Mouse (Mus musculus): ENCODE measurements at regions not wholly inside any gene's neighbourhood (a gene's known extent, or its start where the extent isn't known, plus 50 kb on each side); places are given as distances from the start of the nearest gene placed in this dataset.
"Not testable (repeated sequence)": the region's sequence is repeated elsewhere in the genome, so short reads cannot be mapped to it uniquely, and the experiment has no call there.

GRCm38 (mm10) chr16:12700088-12700487 lies 409.4 kb upstream of the Ercc4 start:
- DNase-seq (ENCODE audit: low read depth, low spot score), result no peak

DNA sequence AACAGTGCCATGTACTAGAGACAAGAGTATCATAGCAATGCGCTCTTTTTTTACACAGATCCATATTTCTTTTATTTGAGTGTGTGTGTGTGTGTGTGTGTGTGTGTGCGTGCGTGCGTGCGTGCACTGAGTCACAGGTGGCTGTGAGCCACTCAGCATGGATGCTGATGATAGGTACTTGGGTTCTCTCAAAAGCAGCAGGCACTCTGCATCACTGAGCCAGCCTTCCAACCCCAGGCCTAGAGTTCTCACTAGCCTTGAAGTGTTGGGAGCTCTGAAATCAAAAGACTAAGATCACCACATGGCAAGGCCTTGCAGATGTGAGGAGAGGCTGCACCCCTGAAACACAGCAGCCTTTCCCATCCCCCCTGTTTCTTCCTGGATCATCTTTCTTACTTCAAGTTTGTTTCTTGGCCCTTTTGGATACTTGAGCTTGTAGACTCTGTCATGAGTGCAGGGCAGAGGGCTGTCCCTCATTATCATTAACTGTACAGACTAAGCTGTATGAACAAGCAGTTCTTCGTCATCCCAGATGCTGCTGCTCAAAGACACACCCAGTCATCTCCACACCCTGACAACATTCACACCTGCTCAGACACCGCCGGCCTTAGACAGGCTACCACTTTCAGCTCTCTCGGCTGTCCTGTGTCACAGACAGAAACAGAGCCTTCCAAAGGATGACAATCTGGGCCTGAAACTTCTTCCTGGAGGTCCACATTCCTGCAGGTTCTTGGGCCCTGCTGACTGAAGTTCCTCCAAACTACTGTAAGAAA lies 405.5 kb upstream of the Ercc4 start:
- no peak for DNase-seq (ENCODE audit: low read depth, low spot score)

DNA sequence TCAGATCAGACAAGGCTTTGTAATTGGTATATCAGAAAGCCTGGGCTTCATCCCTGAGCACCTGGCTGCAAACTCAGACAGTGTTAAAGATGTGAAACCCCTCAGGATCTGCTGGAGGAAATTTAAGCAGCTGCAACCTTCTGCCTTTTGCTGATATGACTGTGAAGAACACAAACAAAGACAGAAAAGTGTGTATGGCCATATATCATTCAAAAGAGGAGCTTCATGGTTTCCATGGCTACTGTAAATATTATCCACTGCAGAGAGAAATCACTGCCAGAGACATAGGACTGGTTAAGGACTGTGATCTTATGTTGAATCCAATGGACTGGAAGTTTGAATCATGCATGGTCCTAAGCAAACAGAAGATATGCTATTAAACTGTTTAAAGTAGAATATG lies 402.6 kb upstream of the Ercc4 start:
- no peak for DNase-seq (ENCODE audit: low read depth, low spot score)

DNA sequence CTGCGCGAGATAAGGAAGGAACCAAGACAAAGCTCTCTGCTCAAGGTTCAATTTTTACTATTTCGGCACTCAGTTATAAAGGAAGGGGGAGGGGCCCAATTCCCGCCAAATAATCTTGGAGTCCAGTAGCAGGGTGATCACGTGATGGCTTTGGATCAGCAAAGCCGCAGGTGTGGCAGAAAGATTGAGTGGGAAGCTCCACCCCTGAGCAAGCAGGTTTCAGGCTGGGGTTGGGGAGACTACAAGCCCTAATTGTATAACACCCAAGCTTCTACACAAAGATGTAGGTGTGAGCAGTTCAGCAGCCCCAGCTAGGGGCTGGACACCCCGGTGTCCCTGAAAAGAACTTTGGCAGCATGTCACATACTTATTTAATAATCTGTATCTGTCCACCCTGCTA lies 388.1 kb upstream of the Ercc4 start:
- not testable (repeated sequence) for DNase-seq (ENCODE audit: low read depth, low spot score)

GRCm38 (mm10) chr16:12726043-12726442 lies 383.4 kb upstream of the Ercc4 start:
- no peak for DNase-seq (ENCODE audit: low read depth, low spot score)

- not testable (repeated sequence) for DNase-seq (ENCODE audit: low read depth, low spot score)
Observed at GRCm38 (mm10) chr16:12730167-12730730, 379.2 kb upstream of the Ercc4 start.

- no peak for DNase-seq (ENCODE audit: low read depth, low spot score)
Observed at GRCm38 (mm10) chr16:12731588-12731987, 377.9 kb upstream of the Ercc4 start.

DNA sequence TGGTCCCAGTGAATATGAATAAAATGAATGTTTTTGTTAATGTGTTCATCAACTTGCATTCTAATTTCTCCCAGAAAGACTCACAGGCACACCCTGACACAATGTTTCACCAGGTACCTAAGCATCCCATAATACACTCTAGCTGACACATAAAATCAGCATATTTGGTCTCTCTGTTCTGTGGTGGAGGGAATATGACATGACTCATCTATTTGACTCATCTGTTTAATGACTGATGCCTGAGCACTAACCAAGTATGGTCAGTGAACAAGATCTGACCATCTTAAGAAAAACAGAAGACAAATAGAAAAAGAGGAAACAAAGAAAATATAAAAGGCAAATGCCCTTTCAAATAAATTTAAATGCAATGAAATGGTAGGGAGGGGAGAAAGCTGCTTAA lies 367.0 kb upstream of the Ercc4 start:
- DNase-seq (ENCODE audit: low read depth, low spot score), result no peak

DNA sequence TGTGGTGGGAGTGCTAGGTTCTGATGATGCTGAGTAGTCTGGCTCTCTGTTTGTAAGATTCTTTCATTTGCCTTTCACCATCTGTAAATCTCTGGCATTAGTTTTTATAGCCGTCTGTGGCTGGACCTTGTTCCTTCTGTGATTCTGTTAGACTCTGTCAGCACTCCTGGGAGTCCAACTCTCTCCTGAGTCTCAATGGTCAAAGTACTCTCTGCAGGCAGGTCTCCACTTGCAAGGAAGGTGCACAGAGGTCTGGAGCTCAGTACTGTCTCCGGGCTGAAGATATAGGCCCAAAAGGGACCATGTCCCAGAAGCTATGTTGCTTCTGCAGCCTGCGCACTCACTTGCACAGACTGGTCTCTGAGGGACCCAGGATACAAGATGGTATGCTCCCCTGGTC lies 356.3 kb upstream of the Ercc4 start:
- DNase-seq (ENCODE audit: low read depth, low spot score), result no peak

DNA sequence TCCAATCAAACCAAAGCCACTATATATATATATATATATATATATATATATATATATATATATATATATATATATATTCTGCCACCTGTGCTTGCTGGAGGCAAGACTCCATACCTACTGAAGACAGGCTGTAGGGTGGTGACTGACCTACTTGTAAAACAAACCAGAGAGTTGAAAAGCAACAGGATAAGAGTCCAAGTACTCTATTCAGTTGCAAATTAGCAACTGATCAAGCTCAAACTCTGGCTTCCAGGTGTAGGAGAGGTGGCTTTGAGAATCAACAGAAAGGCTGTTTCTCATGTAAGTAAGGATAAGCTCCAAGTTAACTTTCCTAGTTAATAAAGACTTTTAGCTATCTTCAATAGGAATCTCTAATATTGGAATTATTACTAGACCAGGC lies 355.1 kb upstream of the Ercc4 start:
- no peak for DNase-seq (ENCODE audit: low read depth, low spot score)

DNA sequence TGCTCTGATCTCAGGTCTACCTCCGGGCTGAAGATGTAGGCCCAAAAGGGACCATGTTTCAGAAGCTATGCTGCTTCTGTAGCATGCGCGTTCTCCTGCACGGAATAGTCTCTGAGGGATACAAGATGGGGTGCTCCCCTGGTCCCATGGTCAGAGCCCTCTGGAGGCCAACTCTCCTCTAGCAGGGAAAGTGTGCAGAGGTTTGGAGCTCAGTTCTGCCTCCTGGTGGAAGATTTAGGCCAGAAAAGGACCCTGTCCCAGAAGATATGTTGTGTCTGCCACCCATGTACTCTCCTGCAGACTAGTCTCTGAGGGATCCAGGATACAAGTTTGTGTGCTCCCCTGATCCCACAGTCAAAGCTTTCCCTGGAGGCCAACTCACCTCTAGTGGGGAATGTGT lies 350.9 kb upstream of the Ercc4 start:
- DNase-seq (ENCODE audit: low read depth, low spot score), result no peak

- DNase-seq (ENCODE audit: low read depth, low spot score), result no peak
Observed at GRCm38 (mm10) chr16:12764166-12764565, 345.3 kb upstream of the Ercc4 start.

DNA sequence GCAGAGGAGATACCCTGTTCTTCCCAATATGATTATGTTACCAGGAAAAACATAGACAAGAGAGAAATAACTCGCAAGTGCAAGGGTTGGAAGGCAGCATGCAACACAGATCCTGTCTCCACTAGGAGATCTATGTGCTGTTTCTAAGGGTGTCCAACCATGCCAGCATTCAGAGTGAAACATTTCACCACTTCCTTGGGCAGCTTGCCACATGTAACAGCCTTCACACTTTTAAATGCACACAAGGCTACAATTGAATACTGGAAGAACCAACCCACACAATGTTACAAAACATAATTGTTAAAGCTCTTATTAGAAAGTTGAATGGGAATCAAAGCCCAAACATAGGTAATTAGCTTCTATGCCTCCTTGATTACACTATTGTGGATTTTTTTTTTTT lies 344.9 kb upstream of the Ercc4 start:
- no peak for DNase-seq (ENCODE audit: low read depth, low spot score)

GRCm38 (mm10) chr16:12766846-12767245 lies 342.6 kb upstream of the Ercc4 start:
- no peak for DNase-seq (ENCODE audit: low read depth, low spot score)

DNA sequence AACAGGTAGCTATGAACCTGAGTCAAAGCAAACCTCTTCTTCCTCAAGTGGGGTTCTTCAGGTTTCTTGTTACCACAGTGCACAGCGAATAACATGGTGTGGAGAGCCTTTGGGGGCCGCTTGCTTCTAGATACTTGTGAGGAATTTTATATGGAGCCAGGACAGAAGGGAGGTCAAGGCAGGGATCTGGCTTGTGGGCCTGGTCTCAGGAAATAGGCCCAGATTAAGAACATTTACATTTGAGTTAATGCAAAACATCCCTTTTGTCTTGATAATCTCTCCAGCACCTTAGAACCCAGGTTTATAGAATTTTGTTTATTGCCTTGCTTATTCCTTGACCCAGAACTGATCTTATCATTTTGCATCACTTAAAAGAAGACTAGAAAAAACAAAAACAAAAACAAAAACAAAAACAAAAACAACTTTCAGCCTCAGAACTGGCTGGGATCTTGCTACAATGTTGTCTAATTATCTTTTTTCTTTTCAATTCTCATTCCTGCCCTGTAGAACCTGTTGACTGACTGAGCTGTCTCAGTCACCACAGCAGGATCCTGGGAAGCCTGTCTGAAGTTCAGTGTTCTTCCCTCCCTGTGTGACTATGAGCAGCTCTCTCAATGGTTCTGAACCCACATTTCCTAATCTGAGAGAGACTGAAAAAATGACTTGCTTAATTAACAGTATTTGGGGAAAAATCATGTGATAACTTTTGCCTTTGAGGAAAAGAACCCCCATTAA lies 341.2 kb upstream of the Ercc4 start:
- no peak for DNase-seq (ENCODE audit: low read depth, low spot score)

GRCm38 (mm10) chr16:12770482-12770881 lies 339.0 kb upstream of the Ercc4 start:
- DNase-seq (ENCODE audit: low read depth, low spot score), result no peak

GRCm38 (mm10) chr16:12772535-12772934 lies 336.9 kb upstream of the Ercc4 start:
- DNase-seq (ENCODE audit: low read depth, low spot score), result no peak

GRCm38 (mm10) chr16:12775876-12776275 lies 333.6 kb upstream of the Ercc4 start:
- DNase-seq (ENCODE audit: low read depth, low spot score), result no peak

DNA sequence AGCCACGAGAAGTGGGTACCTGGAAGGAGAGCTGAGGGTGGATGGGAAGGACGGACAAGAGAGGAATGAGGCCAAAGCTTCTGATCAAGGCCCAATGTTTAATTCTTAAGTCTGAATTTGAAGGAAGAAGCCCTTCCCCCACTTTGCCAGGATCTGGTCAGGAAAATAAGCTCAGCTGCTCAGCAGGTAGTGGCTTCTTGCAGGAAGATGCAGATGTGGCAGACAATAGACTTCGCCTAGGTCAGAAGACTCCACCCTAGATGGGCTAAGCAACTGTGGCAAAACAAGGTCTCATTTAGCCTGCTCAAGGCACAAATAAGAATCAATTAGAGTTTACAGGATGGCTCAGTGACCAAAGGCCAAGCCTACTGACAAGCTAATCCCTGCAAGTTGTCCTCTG lies 330.4 kb upstream of the Ercc4 start:
- no peak for DNase-seq (ENCODE audit: low read depth, low spot score)

DNA sequence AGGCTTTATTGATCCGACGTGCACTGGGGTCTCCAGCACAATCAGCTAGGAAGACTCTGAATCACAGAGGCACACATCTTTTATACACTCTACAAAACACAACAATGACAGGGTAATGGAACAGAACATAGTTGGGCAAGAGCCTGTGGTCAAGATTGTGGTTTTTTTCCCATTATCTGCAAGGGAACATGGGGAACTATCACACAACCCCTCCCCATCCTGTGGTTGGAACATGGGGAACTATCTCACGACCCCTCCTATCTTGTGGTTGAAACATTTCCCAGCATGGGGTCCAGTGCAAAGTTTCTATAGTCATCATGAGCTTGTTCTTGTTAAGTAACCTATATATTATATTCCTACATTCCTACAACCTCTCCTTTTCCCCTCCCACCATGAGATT lies 328.8 kb upstream of the Ercc4 start:
- DNase-seq (ENCODE audit: low read depth, low spot score), result no peak

DNA sequence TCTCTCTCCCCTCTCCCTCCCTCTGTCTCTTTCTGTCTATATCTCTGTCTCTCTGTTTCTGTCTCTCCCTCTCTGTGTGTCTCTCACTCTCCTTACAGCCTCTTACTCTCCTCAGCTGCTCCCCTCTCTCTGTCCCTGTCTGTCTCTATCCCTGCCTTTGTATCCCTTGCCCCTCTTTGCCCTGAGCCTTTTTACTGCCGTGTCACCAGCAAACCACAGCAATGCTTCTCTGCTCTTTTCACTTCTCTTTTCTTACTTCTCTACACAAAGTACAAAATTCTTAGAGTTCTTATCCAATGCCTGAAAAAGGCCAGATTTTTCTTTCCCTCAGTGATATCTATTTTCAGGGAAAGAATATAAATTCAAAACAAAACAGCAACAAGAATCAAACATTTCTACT lies 323.7 kb upstream of the Ercc4 start:
- no peak for DNase-seq (ENCODE audit: low read depth, low spot score)

DNA sequence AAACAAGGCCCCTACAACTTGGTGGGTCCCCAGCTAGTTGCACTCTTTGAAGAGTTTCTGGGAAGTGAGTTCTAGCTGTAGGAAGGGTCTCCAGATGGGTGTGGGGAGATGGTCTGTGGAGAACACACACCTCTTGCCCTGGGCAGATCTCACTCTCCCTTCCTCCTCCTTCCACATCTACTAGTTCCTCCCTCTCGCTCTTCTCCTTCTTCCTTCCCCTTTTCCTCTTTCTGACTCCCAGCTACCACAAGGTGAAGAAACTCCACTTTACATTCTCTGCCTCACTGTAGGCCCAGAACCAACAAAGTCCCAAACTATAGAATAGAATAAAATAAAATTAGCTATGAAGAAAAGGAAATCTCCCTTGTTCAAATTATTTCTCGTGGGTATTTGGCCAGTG lies 311.0 kb upstream of the Ercc4 start:
- no peak for DNase-seq (ENCODE audit: low read depth, low spot score)

GRCm38 (mm10) chr16:12800181-12800580 lies 309.3 kb upstream of the Ercc4 start:
- no peak for DNase-seq (ENCODE audit: low read depth, low spot score)

Data from A20 (cell line).